Mouse (Mus musculus) adipocyte (in vitro differentiated cells): ENCODE measurements at regions not wholly inside any gene's neighbourhood (a gene's known extent, or its start where the extent isn't known, plus 50 kb on each side); places are given as distances from the start of the nearest gene placed in this dataset.
A peak's percentile ranks its signal among the peaks of the same experiment; 100 is the strongest.

Experiments
- DNase-seq: peaks from one replicate; pipeline ENCODE4 v3.0.0-alpha.2; 2016; ENCODE audit warnings: low spot score

DNA sequence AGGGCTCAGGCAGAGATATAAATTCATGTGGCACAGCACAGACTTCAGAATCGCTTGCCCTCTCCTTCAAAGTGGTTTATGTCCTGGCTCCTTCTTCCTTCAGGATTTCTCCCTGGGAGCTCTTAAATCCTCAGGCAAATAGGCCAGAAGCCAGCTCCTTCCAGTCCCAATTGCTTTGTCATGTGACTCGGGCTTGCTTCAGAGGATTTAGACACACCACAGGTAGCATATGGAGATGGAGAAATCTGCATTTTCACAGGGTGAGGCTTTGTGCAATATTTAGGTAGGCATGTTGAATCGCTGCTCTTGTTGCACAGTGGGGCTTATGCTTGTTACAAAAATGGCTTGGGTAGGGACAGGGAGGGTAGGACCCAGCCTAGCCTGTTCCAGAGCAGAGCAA is 309.8 kb downstream of the Cmpk2 start:
- DNase-seq, result no peak

DNA sequence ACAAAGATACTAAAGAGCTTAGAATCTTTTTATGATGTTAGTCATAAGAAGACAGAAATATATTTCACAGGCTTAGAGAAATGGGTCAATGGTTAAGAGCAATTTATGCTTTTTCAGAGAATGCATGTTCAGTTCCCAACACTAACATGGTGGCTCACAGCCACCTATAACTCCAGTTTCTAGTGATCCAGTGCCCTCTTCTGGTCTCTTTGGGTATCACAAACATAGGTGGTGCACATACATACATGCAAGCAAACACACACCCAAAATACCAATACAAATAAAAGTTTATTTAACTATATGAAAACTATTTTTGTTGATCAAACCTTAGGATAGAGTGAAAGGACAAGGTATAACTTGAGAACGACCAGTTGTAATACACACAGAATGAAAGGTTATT is 308.0 kb downstream of the Cmpk2 start:
- no peak for DNase-seq

DNA sequence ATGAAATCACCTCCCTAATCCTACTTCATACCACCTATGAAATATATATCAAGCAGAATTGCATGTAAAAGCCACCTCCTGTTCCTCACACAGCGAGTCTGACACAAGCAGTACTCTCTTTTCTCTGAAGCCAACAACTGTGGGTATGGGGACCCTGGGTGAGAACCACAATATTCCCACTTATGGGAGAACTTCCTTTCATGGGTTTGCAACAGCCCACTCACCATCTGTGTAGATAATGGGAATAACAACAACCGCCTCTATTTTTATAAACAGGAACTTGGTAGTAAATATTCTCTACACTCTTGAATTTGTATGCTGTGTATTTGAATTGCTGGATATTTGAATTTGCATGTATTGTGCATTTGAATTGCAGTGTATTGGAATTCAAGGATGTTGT is 305.0 kb downstream of the Cmpk2 start:
- no peak for DNase-seq

DNA sequence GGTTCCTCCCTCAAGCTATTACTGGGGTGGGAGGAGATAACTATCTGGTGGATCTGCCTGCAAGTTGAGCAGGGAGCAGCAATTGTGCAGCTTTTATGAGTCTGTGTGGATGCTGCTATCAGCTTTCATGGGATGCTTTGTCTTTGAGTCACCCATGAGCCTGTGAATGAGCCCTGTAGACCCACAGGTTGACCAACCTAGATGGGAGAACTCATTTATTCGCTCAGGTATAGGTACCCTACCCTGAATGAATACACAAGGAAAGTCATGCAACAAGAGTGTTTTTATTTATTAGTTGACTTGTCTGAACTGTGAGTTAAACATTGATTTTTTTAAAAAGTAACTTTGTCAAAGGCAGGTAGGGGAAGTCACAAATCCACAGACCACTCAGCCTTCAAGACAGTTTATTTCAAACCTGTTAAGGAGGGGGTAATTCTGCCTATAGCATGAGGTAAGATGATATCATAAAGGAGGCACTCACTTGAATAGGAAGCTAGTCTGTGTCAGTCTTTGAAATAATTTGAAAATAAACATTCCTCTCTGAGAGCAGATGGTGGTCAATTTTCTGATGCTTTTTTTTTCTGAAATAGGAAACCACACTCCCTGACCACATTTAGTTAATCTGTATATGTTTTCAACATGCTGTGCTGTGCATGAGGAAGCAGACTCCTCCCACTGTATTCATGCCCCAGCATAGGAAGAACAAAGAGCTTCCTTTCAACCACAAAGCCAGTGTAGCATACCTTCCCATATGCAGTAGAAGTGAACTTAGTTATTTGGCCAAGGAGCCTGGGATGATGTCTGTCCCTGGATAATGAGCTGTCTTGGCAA is 302.0 kb downstream of the Cmpk2 start:
- DNase-seq, result no peak

- DNase-seq, result no peak
These were observed 298.5 kb downstream of the Cmpk2 start for GRCm38 (mm10) chr12:26767551-26767950.

DNA sequence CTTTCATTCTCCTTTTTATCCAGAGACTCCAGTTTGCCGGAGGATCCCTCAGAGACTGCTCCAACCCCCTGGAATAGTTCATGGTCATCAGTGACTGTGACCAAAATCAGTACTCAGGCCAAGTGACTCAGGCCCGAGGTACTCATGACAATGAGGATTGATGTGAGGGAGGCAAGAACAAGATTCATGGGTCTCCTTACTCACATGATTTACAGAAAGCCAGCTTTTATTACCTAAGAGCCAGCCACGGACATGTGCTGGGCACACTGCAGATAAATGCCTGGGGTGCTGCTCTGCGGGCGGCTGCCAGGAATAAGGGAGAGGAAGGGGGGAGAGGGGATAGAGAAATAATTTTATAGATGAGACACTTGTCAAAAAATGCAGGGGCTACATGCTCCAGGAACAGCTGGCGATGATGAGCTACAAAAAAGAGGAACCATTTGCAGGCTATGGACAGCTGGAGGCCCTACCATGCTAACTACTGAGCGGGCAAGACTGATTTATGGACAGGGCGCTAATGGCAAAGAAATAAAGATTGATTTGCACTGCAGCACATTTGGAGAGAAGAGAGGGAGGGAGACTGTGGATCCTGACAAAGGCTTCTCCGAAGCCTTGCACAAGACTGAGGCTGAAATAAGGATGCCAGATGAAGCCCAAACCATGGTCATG is 289.8 kb downstream of the Cmpk2 start:
- no peak for DNase-seq

GRCm38 (mm10) chr12:26756284-26756683 is 287.3 kb downstream of the Cmpk2 start:
- DNase-seq, result no peak

DNA sequence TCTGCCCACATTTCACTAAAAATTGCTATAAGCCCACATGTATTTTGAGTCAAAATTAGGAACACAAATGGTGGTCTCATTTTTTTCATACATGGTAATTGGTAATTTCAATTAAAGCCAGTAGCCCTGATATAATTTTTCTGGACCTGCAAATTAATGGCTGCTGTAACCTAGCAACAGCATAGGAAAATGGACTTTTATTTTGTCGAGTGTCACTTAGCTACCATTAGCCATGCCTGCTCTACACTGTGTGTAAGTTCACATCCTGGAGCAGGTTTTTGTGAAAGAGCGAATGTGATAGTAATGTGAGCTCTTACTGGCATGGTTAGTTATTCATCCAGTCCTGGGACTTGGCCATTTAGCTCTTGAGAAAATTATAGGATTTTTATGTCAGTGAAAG is 285.6 kb downstream of the Cmpk2 start:
- DNase-seq, result no peak

DNA sequence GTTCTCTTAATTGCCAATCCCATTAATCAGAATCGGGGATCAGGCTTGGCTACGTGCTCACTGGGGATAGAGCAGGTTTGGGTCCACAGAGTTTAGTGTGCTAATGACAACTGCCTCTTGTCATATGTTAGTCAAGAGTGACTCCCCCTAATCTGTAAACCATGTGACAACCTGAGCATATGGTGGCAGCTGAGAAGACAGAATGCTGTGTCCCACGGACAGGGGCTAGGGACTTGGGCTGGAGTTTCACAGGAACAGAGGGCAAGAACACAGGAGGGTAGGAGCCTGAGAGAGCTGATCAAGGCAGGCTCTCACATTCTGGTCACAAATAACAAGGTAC is 265.5 kb downstream of the Cmpk2 start:
- DNase-seq, result no peak

DNA sequence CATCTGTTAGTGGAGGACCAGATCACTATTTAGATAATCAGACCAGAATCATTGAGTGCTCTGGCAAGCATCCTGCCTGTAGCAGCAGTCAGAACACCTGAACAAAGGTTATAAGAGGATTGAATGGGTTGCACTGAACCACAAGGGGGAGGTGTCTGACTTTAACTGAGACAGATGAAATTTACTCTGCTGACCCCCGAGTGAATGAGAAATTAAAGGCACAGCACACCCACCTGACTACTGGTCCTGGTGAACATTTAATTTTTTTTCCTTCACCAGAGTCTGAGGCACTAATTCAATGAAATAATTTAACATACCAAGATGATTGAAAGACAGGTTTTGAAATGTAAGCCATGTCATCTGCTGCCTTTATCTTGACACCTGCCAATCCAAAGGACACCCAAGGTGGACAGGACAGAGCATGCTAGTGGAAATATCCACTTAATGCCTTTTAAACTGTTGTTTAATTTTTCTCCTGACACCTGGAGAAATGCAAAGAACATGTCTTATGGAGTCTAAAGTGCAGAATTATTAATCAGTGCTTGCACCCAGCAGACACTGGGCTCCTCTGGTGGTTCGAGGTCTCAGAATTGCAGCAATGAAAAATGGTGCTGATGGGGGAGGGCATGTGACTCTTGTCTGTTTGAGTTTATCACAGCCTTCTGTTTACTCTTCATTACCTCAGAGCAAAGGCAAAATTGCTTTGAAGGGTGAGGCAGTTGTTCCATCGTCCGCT is 265.0 kb downstream of the Cmpk2 start:
- no peak for DNase-seq

DNA sequence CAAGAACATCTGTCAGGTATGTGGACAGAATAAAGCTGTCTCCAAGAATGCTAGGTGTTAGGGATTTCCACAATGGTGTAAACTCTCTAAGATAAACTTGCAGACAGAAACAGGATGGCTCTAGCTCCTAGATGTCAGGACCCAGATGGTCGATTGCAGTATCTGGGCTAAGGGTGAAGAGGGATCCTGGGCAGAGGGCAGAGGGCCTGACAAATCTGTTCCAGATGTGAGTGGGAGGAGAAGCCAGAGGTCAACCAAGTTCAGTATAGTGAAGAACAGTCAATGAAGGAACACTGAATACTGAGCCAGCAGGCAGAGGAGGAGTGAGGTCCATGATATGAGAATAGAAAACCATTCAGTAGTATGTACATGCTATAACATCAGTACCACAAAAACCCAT is 254.4 kb downstream of the Cmpk2 start:
- DNase-seq, result peak; percentile 28

GRCm38 (mm10) chr12:26698838-26699237 is 229.8 kb downstream of the Cmpk2 start:
- DNase-seq, result no peak

GRCm38 (mm10) chr12:26688048-26688447 is 219.0 kb downstream of the Cmpk2 start:
- no peak for DNase-seq

DNA sequence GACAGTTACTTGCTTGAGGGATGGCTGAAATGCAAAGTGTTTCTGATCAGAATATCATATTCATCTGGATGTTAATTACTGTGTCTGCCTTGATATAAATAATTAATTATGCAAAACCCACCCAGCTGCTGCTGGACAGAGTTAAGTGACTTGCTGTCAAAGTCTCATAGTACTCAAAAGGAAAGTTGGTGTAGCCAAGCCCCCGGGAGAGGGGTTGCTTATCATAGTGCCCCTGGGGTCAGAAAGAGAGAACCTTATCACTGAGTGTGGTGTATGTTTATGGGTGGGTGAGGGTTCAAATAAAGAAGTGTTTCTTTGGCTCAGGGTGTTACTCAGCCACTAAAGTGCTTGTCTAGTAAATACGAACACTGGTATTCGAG is 211.6 kb downstream of the Cmpk2 start:
- no peak for DNase-seq

- DNase-seq, result no peak
These were observed 211.0 kb downstream of the Cmpk2 start for GRCm38 (mm10) chr12:26679887-26680567.

DNA sequence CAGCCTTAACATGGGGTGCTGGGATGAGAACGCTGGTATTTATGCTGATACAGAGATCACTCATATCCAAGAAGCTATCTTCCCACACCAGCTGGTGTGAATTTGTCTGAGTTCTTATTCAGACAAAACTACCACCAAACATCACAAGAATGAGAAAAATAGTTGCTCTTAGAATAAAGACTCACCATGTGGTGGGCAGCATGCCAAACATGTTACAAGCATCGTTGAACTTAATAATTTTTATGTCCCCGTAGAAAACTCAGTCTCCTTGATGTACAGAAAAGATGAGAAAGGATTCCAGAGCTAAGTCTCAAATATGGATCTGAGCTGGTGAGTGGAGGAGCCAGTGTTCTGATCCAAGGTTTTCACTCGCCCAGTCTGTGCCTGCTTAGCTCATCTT is 196.5 kb downstream of the Cmpk2 start:
- DNase-seq, result no peak

GRCm38 (mm10) chr12:26654251-26654650 is 185.2 kb downstream of the Cmpk2 start:
- DNase-seq, result no peak

- DNase-seq, result no peak
These were observed 184.8 kb downstream of the Cmpk2 start for GRCm38 (mm10) chr12:26653781-26654180.

- no peak for DNase-seq
These were observed 177.1 kb downstream of the Cmpk2 start for GRCm38 (mm10) chr12:26646141-26646540.

- DNase-seq, result no peak
These were observed 166.7 kb downstream of the Cmpk2 start for GRCm38 (mm10) chr12:26635665-26636241.

DNA sequence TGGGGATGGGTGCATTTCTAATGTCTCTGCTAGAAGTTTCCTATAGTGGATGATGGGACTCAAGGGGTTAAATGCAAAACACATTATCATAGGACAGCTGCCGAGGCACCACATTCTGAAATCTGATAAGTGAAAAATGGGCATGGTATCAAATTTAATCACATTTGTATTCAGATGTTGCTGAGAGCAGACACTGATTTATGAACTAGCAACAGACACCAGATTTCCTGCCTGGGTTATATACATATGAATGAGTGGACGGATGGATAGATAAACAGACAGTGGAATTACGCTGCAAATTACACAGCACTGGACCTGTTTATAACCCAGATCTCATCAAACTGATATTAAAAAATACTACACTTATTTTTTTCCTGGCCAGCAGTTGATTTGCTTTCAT is 166.2 kb downstream of the Cmpk2 start:
- no peak for DNase-seq

- no peak for DNase-seq
These were observed 162.8 kb downstream of the Cmpk2 start for GRCm38 (mm10) chr12:26631795-26632122.
